Mouse (Mus musculus) left cerebral cortex, adult 8-10 months (tissue): Measurements from ENCODE around the gene Sik3. TPM values are rescaled to one million over a fixed set of nuclear protein-coding genes. Genes with fewer than 3 reads are reported as not detected.

Source experiments
- DNase-seq, 2 experiments: peaks; one replicate each; pipeline ENCODE4 v3.0.0; 2022; ENCODE audit warnings: low spot score in 2 of 2
- total RNA-seq, 4 experiments: library from RNA; stranded (reverse); gene quantifications; 2 replicates each; pipeline ENCODE4 v1.2.4; 2022

Sik3 gene
- 100 to 1,000 TPM; 128 to 145 (median 136) TPM for total RNA-seq

- DNase-seq = peak; percentile 88 to 95
Measured at GRCm38 (mm10) chr9:46012091-46013008, at the start of gene Sik3, which contains the start of gene Pafah1b2. TSS of gene Sik3 (plus strand) at chr9:46012820. TSS of gene Pafah1b2 (minus strand) at chr9:46012690.

GRCm38 (mm10) chr9:45963577-45963976 is 49.0 kb upstream of the Sik3 start:
- no peak for DNase-seq

- no peak for DNase-seq
Measured at GRCm38 (mm10) chr9:45976884-45977283, 35.7 kb upstream of the Sik3 start.

GRCm38 (mm10) chr9:45979778-45980177 is 32.8 kb upstream of the Sik3 start:
- DNase-seq = no peak

- DNase-seq = no peak
Measured at GRCm38 (mm10) chr9:45980611-45981010, 32.0 kb upstream of the Sik3 start.

GRCm38 (mm10) chr9:45981331-45981730 is 31.3 kb upstream of the Sik3 start:
- DNase-seq = no peak

GRCm38 (mm10) chr9:45983676-45984408 is 28.8 kb upstream of the Sik3 start:
- DNase-seq = no peak

- DNase-seq = peak; percentile 76 to 87
Measured at GRCm38 (mm10) chr9:45984409-45985228, 28.0 kb upstream of the Sik3 start.

GRCm38 (mm10) chr9:45985229-45985567 is 27.4 kb upstream of the Sik3 start:
- DNase-seq = peak in 1 of 2 experiments; percentile 32

GRCm38 (mm10) chr9:45999009-45999408 is 13.6 kb upstream of the Sik3 start:
- DNase-seq = no peak

- DNase-seq = peak; percentile 23 to 95
Measured at GRCm38 (mm10) chr9:46003729-46004128, 8.9 kb upstream of the Sik3 start.

GRCm38 (mm10) chr9:46004529-46004928 is 8.1 kb upstream of the Sik3 start:
- DNase-seq = no peak

- DNase-seq = no peak
Measured at GRCm38 (mm10) chr9:46006224-46006623, 6.4 kb upstream of the Sik3 start.

- no peak for DNase-seq
Measured at GRCm38 (mm10) chr9:46008931-46009668, 3.5 kb upstream of the Sik3 start.

- DNase-seq = no peak
Measured at GRCm38 (mm10) chr9:46009669-46009983, 3.0 kb upstream of the Sik3 start.

GRCm38 (mm10) chr9:46011094-46011970 is 1.3 kb upstream of the Sik3 start:
- no peak for DNase-seq

- peak in 1 of 2 experiments; percentile 48 for DNase-seq
Measured at GRCm38 (mm10) chr9:46013009-46013586, 478 bp downstream of the Sik3 start.

- no peak for DNase-seq
Measured at GRCm38 (mm10) chr9:46013616-46014015, 996 bp downstream of the Sik3 start.

GRCm38 (mm10) chr9:46014251-46014681 is 1.6 kb downstream of the Sik3 start:
- DNase-seq = no peak
